Mouse (Mus musculus) midbrain, embryonic 14.5 days (tissue): ENCODE data around the gene Dazl. TPM values are rescaled to one million over a fixed set of nuclear protein-coding genes. Genes with fewer than 3 reads are reported as not detected.
"Not testable (repeated sequence)": the region's sequence is repeated elsewhere in the genome, so short reads cannot be mapped to it uniquely, and the experiment has no call there.

ENCODE experiments used
- ATAC-seq: fragments of 200-750 bp; cut with Nextera tagmentation; 2 replicates; pipeline ENCODE4 v1.8.0; 2017; ENCODE audit warnings: moderate number of reproducible peaks, moderate library complexity; ENCODE audit not compliant: low FRiP score, low TSS enrichment
- DNase-seq: peaks from one replicate; pipeline ENCODE4 v3.0.0-alpha.2; 2015
- H3K27ac ChIP-seq: fragments of 300-500 bp; sonication (generic); replicated peaks from 2 replicates; pipeline ENCODE4 v1.5.1; 2014; ENCODE audit warnings: mild to moderate bottlenecking, low read depth, low read length, moderate library complexity
- H3K27me3 ChIP-seq: fragments of 300-500 bp; sonication (generic); 2 replicates; pipeline ENCODE4 v1.6.1; 2014; ENCODE audit warnings: low read length, control low read depth, mixed read lengths; ENCODE audit not compliant: control insufficient read depth, insufficient read depth
- H3K36me3 ChIP-seq: fragments of 300-500 bp; sonication (generic); 2 replicates; pipeline ENCODE4 v1.6.1; 2014; ENCODE audit warnings: low read length, control low read depth; ENCODE audit not compliant: control insufficient read depth, insufficient read depth
- H3K4me1 ChIP-seq: fragments of 300-500 bp; sonication (generic); 2 replicates; pipeline ENCODE4 v1.6.1; 2014; ENCODE audit warnings: mild to moderate bottlenecking, antibody characterized with exemption, low read length, control low read depth; ENCODE audit not compliant: control insufficient read depth, insufficient read depth
- H3K4me2 ChIP-seq: fragments of 300-500 bp; sonication (generic); 2 replicates; pipeline ENCODE4 v1.6.1; 2014; ENCODE audit warnings: mild to moderate bottlenecking, low read length, moderate library complexity
- H3K4me3 ChIP-seq: fragments of 300-500 bp; sonication (generic); replicated peaks from 2 replicates; pipeline ENCODE4 v1.5.1; 2014; ENCODE audit warnings: low read depth, low read length
- H3K9ac ChIP-seq: fragments of 300-500 bp; sonication (generic); replicated peaks from 2 replicates; pipeline ENCODE4 v1.6.1; 2014; ENCODE audit warnings: mild to moderate bottlenecking, low read length, moderate library complexity
- H3K9me3 ChIP-seq: fragments of 300-500 bp; sonication (generic); 2 replicates; pipeline ENCODE4 v1.6.1; 2016; ENCODE audit warnings: low read length, control low read depth, mixed read lengths; ENCODE audit not compliant: control insufficient read depth
- WGBS: fragments of 180-500 bp; shearing (Covaris S2); extraction: QIAGEN DNeasy Blood & Tissue Kit; methylation state at CpG from one replicate; pipeline ENCODE4 v1.1.7; 2014; 5-methylcytosine and 5-hydroxymethylcytosine counted together
- polyA plus RNA-seq: library from polyadenylated mRNA; unstranded; fragments of >200 nt; fragmentation: Nextera tagmentation; extraction: Ambion mirVana; gene quantifications from 2 replicates; pipeline ENCODE4 v1.2.1, GENCODE M21; 2014

Dazl gene
- polyA plus RNA-seq, 1 experiment from 2014 or later = 0.36 TPM

- Histone ChIP-seq H3K4me2 (no peak overlapping the region), H3K27ac (no peak overlapping the region), H3K36me3 (no peaks in the 10 kb centered on the region), H3K9me3 (no peaks in the 10 kb centered on the region), H3K4me1 (no peaks in the 10 kb centered on the region), H3K4me3 (no peak overlapping the region), H3K27me3 (no peaks in the 10 kb centered on the region), H3K9ac (no peak overlapping the region)
- DNase-seq (no peak), ATAC-seq (no peak)
- 93% methylated on average over 11 of the region's 11 CpGs for WGBS
These were observed 6.9 kb upstream of the Dazl start for GRCm38 (mm10) chr17:50300171-50300841.

- H3K27me3 ChIP-seq = no peaks in the 10 kb centered on the region
- H3K4me2 ChIP-seq = no peak overlapping the region
- H3K27ac ChIP-seq = no peak overlapping the region
- H3K4me3 ChIP-seq = no peak overlapping the region
- DNase-seq (no peak), ATAC-seq (no peak)
- no peaks in the 10 kb centered on the region for H3K36me3 ChIP-seq
- peaks cover 4% of the 10 kb centered on the region; the same call in 1 of the 2 replicates for H3K9me3 ChIP-seq
- no peaks in the 10 kb centered on the region for H3K4me1 ChIP-seq
- no peak overlapping the region for H3K9ac ChIP-seq
- WGBS = 83% methylated on average over 7 of the region's 7 CpGs
These were observed 5.4 kb upstream of the Dazl start for GRCm38 (mm10) chr17:50298821-50299220.

- no peaks in the 10 kb centered on the region for H3K36me3 ChIP-seq
- no peak overlapping the region for H3K9ac ChIP-seq
- no peak for DNase-seq
- ATAC-seq = no peak
- H3K9me3 ChIP-seq = peaks cover 13% of the 10 kb centered on the region; the same call in 1 of the 2 replicates
- H3K4me1 ChIP-seq = no peaks in the 10 kb centered on the region
- H3K27me3 ChIP-seq = no peaks in the 10 kb centered on the region
- H3K4me3 ChIP-seq = no peak overlapping the region
- H3K27ac ChIP-seq = no peak overlapping the region
- 84% methylated on average over 12 of the region's 12 CpGs for WGBS
- H3K4me2 ChIP-seq = no peak overlapping the region
These were observed 1.3 kb upstream of the Dazl start for GRCm38 (mm10) chr17:50294726-50295125.

GRCm38 (mm10) chr17:50292661-50293171 is 720 bp downstream of the Dazl start:
- H3K4me3 ChIP-seq = peak overlapping the region; percentile 42
- peak overlapping the region; percentile 57 for H3K4me2 ChIP-seq
- peak; percentile 93 for DNase-seq
- WGBS = 6% methylated on average over 51 of the region's 57 CpGs
- H3K4me1 ChIP-seq = no peaks in the 10 kb centered on the region
- no peaks in the 10 kb centered on the region for H3K27me3 ChIP-seq
- H3K9ac ChIP-seq = peak overlapping the region; percentile 51
- no peaks in the 10 kb centered on the region for H3K36me3 ChIP-seq
- H3K9me3 ChIP-seq = peaks cover 13% of the 10 kb centered on the region; the same call in 1 of the 2 replicates
- peak overlapping the region; percentile 60 for H3K27ac ChIP-seq
- peak; percentile 92 for ATAC-seq

- Histone ChIP-seq H3K4me3 (no peak overlapping the region), H3K27me3 (no peaks in the 10 kb centered on the region), H3K4me1 (no peaks in the 10 kb centered on the region), H3K27ac (no peak overlapping the region), H3K36me3 (no peaks in the 10 kb centered on the region), H3K9ac (no peak overlapping the region), H3K9me3 (peaks cover 13% of the 10 kb centered on the region; the same call in 1 of the 2 replicates), H3K4me2 (peak overlapping the region; percentile 57; the same call in 1 of the 2 replicates)
- WGBS = 18% methylated on average over 3 of the region's 3 CpGs
- DNase-seq (peak; percentile 88), ATAC-seq (no peak)
These were observed 1.8 kb downstream of the Dazl start for GRCm38 (mm10) chr17:50291485-50292200.

GRCm38 (mm10) chr17:50284845-50285244 is 8.6 kb downstream of the Dazl start:
- H3K27ac ChIP-seq = no peak overlapping the region
- H3K4me3 ChIP-seq = no peak overlapping the region
- 68% methylated on average over 6 of the region's 6 CpGs for WGBS
- no peak for ATAC-seq
- no peaks in the 10 kb centered on the region for H3K36me3 ChIP-seq
- no peaks in the 10 kb centered on the region for H3K27me3 ChIP-seq
- no peaks in the 10 kb centered on the region for H3K4me1 ChIP-seq
- H3K4me2 ChIP-seq = no peak overlapping the region
- H3K9me3 ChIP-seq = no peaks in the 10 kb centered on the region
- no peak overlapping the region for H3K9ac ChIP-seq
- no peak for DNase-seq

GRCm38 (mm10) chr17:50261615-50262014 is 31.8 kb downstream of the Dazl start:
- not testable (repeated sequence) for H3K27ac ChIP-seq, H3K9ac ChIP-seq, H3K4me1 ChIP-seq, H3K36me3 ChIP-seq, H3K4me2 ChIP-seq, H3K4me3 ChIP-seq, H3K9me3 ChIP-seq, DNase-seq, H3K27me3 ChIP-seq, ATAC-seq
- WGBS = 75% methylated on average over 4 of the region's 4 CpGs

GRCm38 (mm10) chr17:50260856-50261255 is 32.6 kb downstream of the Dazl start:
- ATAC-seq (no peak), DNase-seq (no peak)
- H3K4me3 ChIP-seq = no peak overlapping the region
- no peak overlapping the region for H3K27ac ChIP-seq
- no peaks in the 10 kb centered on the region for H3K36me3 ChIP-seq
- H3K9ac ChIP-seq = no peak overlapping the region
- 89% methylated on average over 6 of the region's 6 CpGs for WGBS
- H3K9me3 ChIP-seq = no peaks in the 10 kb centered on the region
- no peak overlapping the region for H3K4me2 ChIP-seq
- H3K27me3 ChIP-seq = no peaks in the 10 kb centered on the region
- H3K4me1 ChIP-seq = no peaks in the 10 kb centered on the region
